Mouse (Mus musculus) MEL (cell line): Measurements from ENCODE around the gene Prlh. TPM values are rescaled to one million over a fixed set of nuclear protein-coding genes. Genes with fewer than 3 reads are reported as not detected.

ENCODE experiments used
- DNase-seq: peaks from one replicate; pipeline ENCODE4 v3.0.0; 2011; ENCODE audit warnings: low read depth, low spot score
- H3K27ac ChIP-seq: 2 replicates; pipeline ENCODE4 v1.5.1; 2012; ENCODE audit warnings: low read depth, mild to moderate bottlenecking, control low read depth, low read length, moderate library complexity; ENCODE audit not compliant: control insufficient read depth
- H3K27me3 ChIP-seq, 2 experiments: fragments of 150-350 bp in 1 of 2; sonication (generic) in 1 of 2; 2 replicates each; pipeline ENCODE4 v1.6.1; 2012; ENCODE audit warnings: low read length in 2 of 2, mild to moderate bottlenecking in 2 of 2, improper control_type of control experiment in 1 of 2, moderate library complexity in 1 of 2; ENCODE audit not compliant: insufficient read depth in 2 of 2, control insufficient read depth in 1 of 2
- H3K36me3 ChIP-seq, 2 experiments: 2 replicates each; pipeline ENCODE4 v1.6.1; 2012 to 2014; ENCODE audit warnings: low read length in 2 of 2, improper control_type of control experiment in 1 of 2, inconsistent platforms in 1 of 2, mild to moderate bottlenecking in 1 of 2; ENCODE audit not compliant: insufficient read depth in 2 of 2, control insufficient read depth in 1 of 2
- H3K4me1 ChIP-seq, 2 experiments: fragments of 150-350 bp in 1 of 2; sonication (generic) in 1 of 2; 2 replicates each; pipeline ENCODE4 v1.6.1; 2012; ENCODE audit warnings: low read length in 2 of 2, improper control_type of control experiment in 1 of 2, mild to moderate bottlenecking in 1 of 2; ENCODE audit not compliant: insufficient read depth in 2 of 2, control insufficient read depth in 1 of 2
- H3K4me3 ChIP-seq, 2 experiments: fragments of 150-350 bp in 1 of 2; sonication (generic) in 1 of 2; 2 replicates each; pipeline ENCODE4 v1.5.1; 2012; ENCODE audit warnings: low read depth in 2 of 2, low read length in 2 of 2, mild to moderate bottlenecking in 2 of 2, moderate library complexity in 2 of 2, control low read depth in 1 of 2, improper control_type of control experiment in 1 of 2; ENCODE audit not compliant: control insufficient read depth in 1 of 2, insufficient read depth in 1 of 2
- H3K79me2 ChIP-seq: 2 replicates; pipeline ENCODE4 v1.6.1; 2012; ENCODE audit warnings: mild to moderate bottlenecking, low read length, moderate library complexity; ENCODE audit not compliant: control insufficient read depth, poor library complexity, insufficient read depth
- H3K9ac ChIP-seq: 2 replicates; pipeline ENCODE4 v1.6.1; 2012; ENCODE audit warnings: low read depth, mild to moderate bottlenecking, control low read depth, low read length, moderate library complexity; ENCODE audit not compliant: control insufficient read depth, poor library complexity, severe bottlenecking
- H3K9me3 ChIP-seq: fragments of 150-350 bp; sonication (generic); replicated peaks from 2 replicates; pipeline ENCODE4 v1.6.1; 2012; ENCODE audit warnings: mild to moderate bottlenecking, low read length, improper control_type of control experiment, moderate library complexity; ENCODE audit not compliant: insufficient read depth
- BHLHE40 ChIP-seq: IDR thresholded peaks from 2 replicates; pipeline ENCODE4 v1.6.1; 2012; ENCODE audit warnings: low read depth, mild to moderate bottlenecking, inconsistent platforms, low read length, improper control_type of control experiment, borderline replicate concordance
- CHD1 ChIP-seq: IDR thresholded peaks from 2 replicates; pipeline ENCODE4 v1.6.1; 2012; ENCODE audit warnings: low read depth, mild to moderate bottlenecking, inconsistent platforms, low read length, improper control_type of control experiment
- ELF1 ChIP-seq: IDR thresholded peaks from 2 replicates; pipeline ENCODE4 v1.6.1; 2014; ENCODE audit warnings: low read depth, mild to moderate bottlenecking, inconsistent platforms, low read length, improper control_type of control experiment, moderate library complexity
- EP300 ChIP-seq, 2 experiments: IDR thresholded peaks; 2 replicates each; pipeline ENCODE4 v1.6.1; 2011; ENCODE audit warnings: improper control_type of control experiment in 2 of 2, low read length in 2 of 2, low read depth in 1 of 2, mild to moderate bottlenecking in 1 of 2
- MAX ChIP-seq: IDR thresholded peaks from 2 replicates; pipeline ENCODE4 v1.6.1; 2011; ENCODE audit warnings: low read length, improper control_type of control experiment
- MAZ ChIP-seq: IDR thresholded peaks from 2 replicates; pipeline ENCODE4 v1.6.1; 2012; ENCODE audit warnings: low read depth, mild to moderate bottlenecking, inconsistent platforms, low read length, improper control_type of control experiment
- MXI1 ChIP-seq: IDR thresholded peaks from 2 replicates; pipeline ENCODE4 v1.6.1; 2011; ENCODE audit warnings: mild to moderate bottlenecking, low read depth, low read length, improper control_type of control experiment
- MYC ChIP-seq: IDR thresholded peaks from 2 replicates; pipeline ENCODE4 v1.6.1; 2011; ENCODE audit warnings: low read depth, mild to moderate bottlenecking, low read length, improper control_type of control experiment, moderate library complexity
- NELFE ChIP-seq: IDR thresholded peaks from 2 replicates; pipeline ENCODE4 v1.6.1; 2011; ENCODE audit warnings: low read depth, low read length, improper control_type of control experiment
- POLR2A ChIP-seq, 2 experiments: IDR thresholded peaks; 2 replicates each; pipeline ENCODE4 v1.6.1; 2011 to 2012; ENCODE audit warnings: low read length in 2 of 2, mild to moderate bottlenecking in 2 of 2, control low read depth in 1 of 2, improper control_type of control experiment in 1 of 2, low read depth in 1 of 2, moderate library complexity in 1 of 2; ENCODE audit not compliant: control insufficient read depth in 1 of 2, insufficient read depth in 1 of 2, poor library complexity in 1 of 2
- RAD21 ChIP-seq: IDR thresholded peaks from 2 replicates; pipeline ENCODE4 v1.6.1; 2011; ENCODE audit warnings: mild to moderate bottlenecking, low read depth, low read length, improper control_type of control experiment
- RCOR1 ChIP-seq: IDR thresholded peaks from 2 replicates; pipeline ENCODE4 v1.6.1; 2012; ENCODE audit warnings: low read depth, mild to moderate bottlenecking, inconsistent platforms, low read length, improper control_type of control experiment
- SIN3A ChIP-seq: IDR thresholded peaks from 2 replicates; pipeline ENCODE4 v1.6.1; 2012; ENCODE audit warnings: low read length, improper control_type of control experiment, inconsistent platforms
- TAL1 ChIP-seq: IDR thresholded peaks from 2 replicates; pipeline ENCODE4 v1.6.1; 2012; ENCODE audit warnings: mild to moderate bottlenecking, inconsistent platforms, low read length, moderate library complexity, mixed read lengths
- TBP ChIP-seq: IDR thresholded peaks from 2 replicates; pipeline ENCODE4 v1.8.0; 2011; ENCODE audit warnings: low read depth, low read length, improper control_type of control experiment
- UBTF ChIP-seq: IDR thresholded peaks from 2 replicates; pipeline ENCODE4 v1.6.1; 2012; ENCODE audit warnings: low read depth, mild to moderate bottlenecking, inconsistent platforms, low read length, improper control_type of control experiment, moderate library complexity, borderline replicate concordance; ENCODE audit not compliant: insufficient read depth
- USF1 ChIP-seq: IDR thresholded peaks from 2 replicates; pipeline ENCODE4 v1.6.1; 2014; ENCODE audit warnings: low read depth, mild to moderate bottlenecking, inconsistent platforms, low read length, improper control_type of control experiment, moderate library complexity
- USF2 ChIP-seq, 2 experiments: IDR thresholded peaks; 2 replicates each; pipeline ENCODE4 v1.6.1; 2011 to 2012; ENCODE audit warnings: improper control_type of control experiment in 2 of 2, low read length in 2 of 2, borderline replicate concordance in 1 of 2, inconsistent platforms in 1 of 2, low read depth in 1 of 2, mild to moderate bottlenecking in 1 of 2; ENCODE audit not compliant: insufficient read depth in 1 of 2
- ZKSCAN1 ChIP-seq: IDR thresholded peaks from 2 replicates; pipeline ENCODE4 v1.6.1; 2012; ENCODE audit warnings: low read depth, mild to moderate bottlenecking, inconsistent platforms, low read length, improper control_type of control experiment, moderate library complexity
- ZNF384 ChIP-seq: IDR thresholded peaks from 2 replicates; pipeline ENCODE4 v1.6.1; 2012; ENCODE audit warnings: low read depth, mild to moderate bottlenecking, inconsistent platforms, low read length, improper control_type of control experiment
- polyA plus RNA-seq, 2 experiments: library from polyadenylated mRNA; stranded (reverse) in 1 of 2; unstranded in 1 of 2; fragments of >175 nt in 1 of 2; fragments of >200 nt in 1 of 2; gene quantifications; 2 replicates each; pipeline versions ENCODE4 v1.2.1 to v1.2.4; 2012; ENCODE audit warnings: low replicate concordance in 2 of 2, low read depth in 1 of 2; ENCODE audit not compliant: insufficient read length in 2 of 2, insufficient read depth in 1 of 2, missing spikeins in 1 of 2
- total RNA-seq: library from RNA; depleted of rRNA; stranded (reverse); fragments of 300-350 nt; gene quantifications from 2 replicates; pipeline ENCODE4 v1.2.3, GENCODE M21; 2012

The Prlh gene
- total and polyA plus RNA-seq, 3 experiments = not detected

DNA sequence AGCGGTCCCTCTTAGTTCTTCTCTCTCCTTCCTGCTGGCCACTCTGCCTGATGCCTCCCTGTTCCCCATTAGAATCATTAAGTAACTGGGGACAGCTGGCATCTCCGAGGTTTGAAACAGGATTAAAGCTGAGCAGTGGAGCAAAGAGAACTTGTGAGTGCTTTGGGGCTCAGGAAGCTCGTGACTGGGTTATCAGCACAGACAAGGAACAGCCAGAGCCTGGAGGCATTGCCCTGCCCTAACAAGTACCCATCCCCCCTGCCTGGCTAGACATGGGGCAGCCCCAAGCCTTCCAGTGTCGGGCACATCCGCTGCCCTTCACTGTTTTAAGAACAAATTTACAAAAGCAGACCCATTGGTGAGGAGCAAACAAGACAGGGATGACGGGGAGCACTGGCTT lies 35.4 kb upstream of the Prlh start:
- H3K9ac ChIP-seq = no peak overlapping the region
- no peaks in the 10 kb centered on the region for H3K9me3 ChIP-seq
- no peak for TF ChIP-seq CHD1
- no peak for TF ChIP-seq ELF1
- no peak for DNase-seq
- no peaks in the 10 kb centered on the region for H3K36me3 ChIP-seq
- H3K4me1 ChIP-seq = no peaks in the 10 kb centered on the region
- H3K27ac ChIP-seq = no peak overlapping the region
- H3K27me3 ChIP-seq = no peaks in the 10 kb centered on the region
- H3K4me3 ChIP-seq = no peak overlapping the region
- H3K79me2 ChIP-seq = no peaks in the 10 kb centered on the region

DNA sequence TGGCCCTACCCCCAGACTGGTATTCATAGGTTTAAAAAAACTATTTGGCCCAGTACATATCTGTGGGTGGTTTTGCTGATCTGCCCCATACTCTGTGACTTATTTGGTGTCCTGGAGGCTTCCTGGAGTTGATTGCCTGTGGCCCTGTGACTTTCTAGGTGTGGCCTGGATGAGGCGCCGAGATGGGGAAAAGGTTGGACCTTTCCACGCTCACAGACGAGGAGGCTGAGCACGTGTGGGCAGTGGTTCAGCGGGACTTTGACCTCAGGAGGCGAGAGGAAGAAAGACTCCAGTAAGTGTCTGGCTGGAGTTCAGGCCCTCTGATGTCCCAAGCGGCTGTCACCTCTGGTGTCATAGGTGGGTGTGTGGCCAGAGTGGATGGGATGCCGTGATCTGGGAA lies 31.2 kb upstream of the Prlh start:
- Histone ChIP-seq H3K9me3 (no peaks in the 10 kb centered on the region), H3K36me3 (no peaks in the 10 kb centered on the region), H3K27ac (no peak overlapping the region), H3K4me1 (no peaks in the 10 kb centered on the region), H3K4me3 (no peak overlapping the region), H3K9ac (no peak overlapping the region), H3K27me3 (no peaks in the 10 kb centered on the region), H3K79me2 (no peaks in the 10 kb centered on the region)
- TF ChIP-seq EP300 (IDR thresholded peaks at IDR 0.05; ENCODE audit: low read depth in 1 of 2, low read length in 2 of 2) (no peak), ZKSCAN1 (no peak), RAD21 (no peak), POLR2A (IDR thresholded peaks at IDR 0.05; ENCODE audit: control insufficient read depth in 1 of 2, insufficient read depth in 1 of 2, low read depth in 1 of 2, low read length in 2 of 2, poor library complexity in 1 of 2) (no peak), USF2 (IDR thresholded peaks at IDR 0.05; ENCODE audit: borderline replicate concordance in 1 of 2, insufficient read depth in 1 of 2, low read depth in 1 of 2, low read length in 2 of 2) (no peak), TBP (no peak), MAX (no peak), USF1 (no peak), RCOR1 (no peak), MAZ (no peak), TAL1 (no peak), ZNF384 (no peak), SIN3A (no peak), UBTF (no peak), MYC (no peak), MXI1 (no peak), BHLHE40 (no peak), NELFE (no peak)
- no peak for DNase-seq
